22 mouse cellular contexts compared by ENCODE assay signal in genomic region chr14:88013882-88014281, GRCm38 (mm10).
DNase-seq lines count a peak whose midpoint lies in the region; ATAC-seq and TF ChIP-seq lines count a peak whose summit lies in the region.
"Had no signal": no experiment of that assay in that cellular context is flagged by ENCODE, and none has a peak within 500 bp of the region (broad histone marks: within the 10 kb centered on the region; RNA-seq: fewer than 3 reads in every experiment).

No protein-coding gene starts in this region.

- intact Hi-C loops in heart, postnatal 10 days (cut with DNase I), result no loop called here
- intact Hi-C loops in heart, postnatal 36 days (cut with DNase I), result no loop called here

- no peak overlapping the region for H3K27ac ChIP-seq in lung, embryonic 15.5 days
- H3K27ac ChIP-seq: embryonic facial prominence, embryonic 13.5 days; forebrain, embryonic 13.5 days; heart, embryonic 10.5 days; hindbrain, embryonic 10.5 days; hindbrain, embryonic 14.5 days; intestine, embryonic 15.5 days had no signal

- H3K4me3 ChIP-seq in lung, embryonic 15.5 days, result no peak overlapping the region
- no peak overlapping the region for H3K4me3 ChIP-seq in lung, adult 2 months (replicated peaks; ENCODE audit: extremely low read depth, low read depth, low read length)
- H3K4me3 ChIP-seq: embryonic facial prominence, embryonic 13.5 days; forebrain, embryonic 13.5 days; heart, embryonic 10.5 days; hindbrain, embryonic 10.5 days; intestine, embryonic 15.5 days had no signal

- WGBS in lung, embryonic 15.5 days, result 40% methylated on average over 2 of the region's 2 CpGs
- 34% methylated on average over 2 of the region's 2 CpGs for WGBS in lung, adult 2 months

- TF ChIP-seq POLR2A in lung, adult 2 months (IDR thresholded peaks at IDR 0.05; ENCODE audit: borderline replicate concordance, extremely low read depth, low read depth, low read length), result no peak

- H3K27me3 ChIP-seq in lung, embryonic 15.5 days, result no peaks in the 10 kb centered on the region
- H3K27me3 ChIP-seq: embryonic facial prominence, embryonic 13.5 days; forebrain, embryonic 13.5 days; intestine, embryonic 15.5 days had no signal

- no peak for TF ChIP-seq CTCF in lung, adult 2 months (IDR thresholded peaks at IDR 0.05; ENCODE audit: insufficient read depth, low read length)

- no peak overlapping the region for H3K9ac ChIP-seq in lung, embryonic 15.5 days
- H3K9ac ChIP-seq: embryonic facial prominence, embryonic 13.5 days; forebrain, embryonic 13.5 days; forebrain, postnatal 0 days; hindbrain, embryonic 14.5 days; intestine, embryonic 15.5 days had no signal

- no peak overlapping the region for H3K4me2 ChIP-seq in lung, embryonic 15.5 days
- H3K4me2 ChIP-seq: embryonic facial prominence, embryonic 13.5 days; forebrain, embryonic 13.5 days; hindbrain, embryonic 14.5 days; intestine, embryonic 15.5 days had no signal

- no peaks in the 10 kb centered on the region for H3K36me3 ChIP-seq in lung, embryonic 15.5 days
- H3K36me3 ChIP-seq: embryonic facial prominence, embryonic 13.5 days; G1E; heart, embryonic 10.5 days; hindbrain, embryonic 10.5 days; intestine, embryonic 15.5 days had no signal

- no peaks in the 10 kb centered on the region for H3K9me3 ChIP-seq in lung, embryonic 15.5 days
- H3K9me3 ChIP-seq: embryonic facial prominence, embryonic 13.5 days; forebrain, embryonic 13.5 days; G1E; heart, embryonic 10.5 days; hindbrain, embryonic 10.5 days; intestine, embryonic 15.5 days had no signal

- peaks cover 6% of the 10 kb centered on the region; the same call in 1 of the 2 replicates for H3K4me1 ChIP-seq in lung, embryonic 15.5 days
- H3K4me1 ChIP-seq in lung, adult 2 months (ENCODE audit: control insufficient read depth, insufficient read depth, low read length), result no peaks in the 10 kb centered on the region
- H3K4me1 ChIP-seq: embryonic facial prominence, embryonic 13.5 days; forebrain, embryonic 13.5 days; heart, embryonic 10.5 days; hindbrain, embryonic 10.5 days; intestine, embryonic 15.5 days had no signal

- peak; percentile 5 to 60 for DNase-seq in adrenal gland, adult (ENCODE audit: inconsistent age in 2 of 2, low spot score in 1 of 2)
- no peak for DNase-seq in adrenal gland, adult 8-10 months
- DNase-seq in heart, postnatal 10 days, result peak; percentile 2 to 4
- DNase-seq in heart, postnatal 36 days, result no peak
- no peak for DNase-seq in lung, adult 2 months
- no peak for DNase-seq in frontal cortex, adult 2 months (ENCODE audit: extremely low spot score in 1 of 2, low spot score in 1 of 2)
- DNase-seq: B cell, adult 2 months; cerebellum, adult 11 months; cerebellum, adult 8-10 months; forebrain, postnatal 0 days; gastrocnemius, postnatal 36 days; heart, adult 18-20 months; heart, postnatal 14 days had no signal

- peak; percentile 73; the same call in 1 of the 2 replicates for ATAC-seq in lung, embryonic 15.5 days (ENCODE audit: borderline replicate concordance, extremely low read depth, low FRiP score, low TSS enrichment)
- ATAC-seq: CD4-positive, CD25-positive, alpha-beta regulatory T cell, adult 4 months; forebrain, embryonic 13.5 days; forebrain, postnatal 0 days; intestine, embryonic 15.5 days had no signal

Comparison
In these comparisons a context has a peak if more than half of its experiments do, and no peak if none do; other contexts are left out.
1. DNase-seq: peak in adrenal gland, adult (2 of 2) and heart, postnatal 10 days (2 of 2); none in adrenal gland, adult 8-10 months (single experiment), heart, postnatal 36 days (0 of 2), lung, adult 2 months (single experiment) and frontal cortex, adult 2 months (0 of 2).